Mouse (Mus musculus) neutrophil, adult 59 days (primary cell): ENCODE measurements around the gene Obp1b. TPM values are rescaled to one million over a fixed set of nuclear protein-coding genes. Genes with fewer than 3 reads are reported as not detected.

Source experiments
- total RNA-seq, 2 experiments: library from RNA; stranded (reverse); gene quantifications; 1 replicate in 1 of 2; 2 replicates in 1 of 2; pipeline ENCODE4 v1.2.4; 2023

The Obp1b gene
- not detected for total RNA-seq

GRCm38 (mm10) chrX:78186477-78186876 is at the start of gene Obp1b:
Gene Obp1b (plus strand): TSS chrX:78186777.

Other genes with a start within 250 kb of the Obp1b start
- not detected for gene Obp1a, start 95.4 kb upstream of the Obp1b start, total RNA-seq
- not detected for gene Gm5938, start 61.3 kb upstream of the Obp1b start, total RNA-seq
- gene Gm14743, start 59.1 kb downstream of the Obp1b start, total RNA-seq = not detected
- not detected for gene 4930480E11Rik, start 182.9 kb downstream of the Obp1b start, total RNA-seq